Comparison of ENCODE assay signal across 22 mouse cellular contexts in genomic region chr3:88101736-88102135, GRCm38 (mm10). TPM values are rescaled to one million over a fixed set of nuclear protein-coding genes. Genes with fewer than 3 reads are reported as not detected.
"Had no signal": no experiment of that assay in that cellular context is flagged by ENCODE, and none has a peak within 500 bp of the region (broad histone marks: within the 10 kb centered on the region; RNA-seq: fewer than 3 reads in every experiment).

No protein-coding gene starts in this region.

- H3K4me3 ChIP-seq: layer of hippocampus, adult 2 months; limb, embryonic 10.5 days; liver, embryonic 15.5 days; midbrain, embryonic 12.5 days; neural tube, embryonic 13.5 days; stomach, embryonic 15.5 days had no signal

- H3K9ac ChIP-seq: liver, embryonic 15.5 days; midbrain, embryonic 12.5 days; neural tube, embryonic 13.5 days; stomach, embryonic 15.5 days had no signal

- H3K27ac ChIP-seq: layer of hippocampus, adult 2 months; limb, embryonic 10.5 days; midbrain, embryonic 12.5 days; neural tube, embryonic 13.5 days; stomach, embryonic 15.5 days had no signal

- DNase-seq: lung, adult 2 months; lung, postnatal 14 days; retina, postnatal 1 day; right cerebral cortex, postnatal 4 days; spleen, adult 18-20 months; thymus, adult 2 months; thymus, postnatal 25 days had no signal

- H3K4me1 ChIP-seq: liver, embryonic 15.5 days; midbrain, embryonic 12.5 days; neural tube, embryonic 13.5 days; stomach, embryonic 15.5 days had no signal

- H3K27me3 ChIP-seq: liver, embryonic 15.5 days; midbrain, embryonic 12.5 days; neural tube, embryonic 13.5 days; stomach, embryonic 15.5 days had no signal

RNA-seq across cellular contexts. Expression of gene Ttc24, which starts 23.6 kb away (rescaled TPM):
- total RNA-seq: layer of hippocampus, adult 2 months; layer of hippocampus, postnatal 10 days; left cerebral cortex, adult 18-20 months; left cerebral cortex, postnatal 14 days; megakaryocyte-erythroid progenitor cell, adult 5-6 weeks had no signal
- polyA plus RNA-seq: kidney, embryonic 14.5 days; limb, embryonic 10.5 days; limb, embryonic 14.5 days; liver, embryonic 11.5 days; liver, embryonic 15.5 days; lung, adult 2 months; midbrain, embryonic 12.5 days; midbrain, embryonic 16.5 days; neural tube, embryonic 13.5 days; stomach, embryonic 15.5 days; urinary bladder, adult 2 months had no signal
